Mouse (Mus musculus) adipocyte (in vitro differentiated cells): ENCODE data around the gene Acad11.

Experiments
- DNase-seq: peaks from one replicate; pipeline ENCODE4 v3.0.0-alpha.2; 2016; ENCODE audit warnings: low spot score

Acad11 gene

DNA sequence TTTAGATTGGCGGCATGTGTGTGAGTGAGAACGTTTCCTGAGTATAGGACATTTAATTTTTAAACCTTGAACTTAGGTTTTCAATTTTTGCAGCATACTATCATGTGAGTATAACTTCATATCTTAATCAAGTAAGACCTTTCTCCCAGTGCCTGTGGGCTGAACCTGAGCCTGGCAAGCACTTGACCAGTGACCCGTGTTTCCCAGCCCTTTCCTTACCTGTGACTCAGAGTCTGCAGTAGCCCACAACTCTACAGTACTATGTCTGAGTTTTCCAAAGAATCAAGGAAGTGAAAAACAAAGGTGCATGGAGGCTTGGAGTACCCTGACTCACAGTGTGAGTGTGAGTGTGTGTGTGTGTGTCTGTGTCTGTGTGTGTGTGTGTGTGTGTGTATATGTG, 16.9 kb downstream of the Acad11 start:
- no peak for DNase-seq

DNA sequence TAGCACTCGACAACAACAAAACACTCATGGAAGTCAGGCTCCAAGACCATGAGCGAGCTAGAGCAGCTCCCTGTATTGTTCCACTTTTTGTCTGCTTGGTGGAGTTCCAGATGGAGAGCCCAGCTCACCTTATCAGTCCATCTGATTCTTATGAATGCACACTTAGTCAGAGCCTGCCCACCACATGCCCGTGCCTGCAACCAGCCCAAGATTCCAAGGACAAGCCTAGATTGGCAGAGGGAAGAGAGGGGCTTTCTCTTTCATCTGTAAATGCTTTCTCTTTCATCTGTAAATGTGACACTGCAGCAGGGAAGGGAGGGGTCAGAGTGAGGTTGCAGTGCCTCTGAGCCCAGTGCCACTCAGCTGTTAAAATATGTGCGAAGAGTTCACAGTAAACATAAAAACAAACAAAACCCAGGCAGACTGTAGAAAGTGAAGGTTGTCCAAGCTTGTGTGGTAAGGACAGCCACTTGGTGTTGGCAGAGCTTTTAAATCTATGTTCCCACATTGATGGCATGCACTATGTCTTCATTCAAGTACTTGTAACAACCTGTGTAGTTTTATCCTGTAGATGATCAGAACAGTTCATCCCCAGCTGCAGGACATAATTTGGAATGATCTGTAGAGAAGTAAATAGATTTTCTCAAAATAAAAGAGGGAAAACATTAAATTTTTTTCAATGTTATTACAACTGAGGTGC, 22.7 kb downstream of the Acad11 start:
- no peak for DNase-seq

DNA sequence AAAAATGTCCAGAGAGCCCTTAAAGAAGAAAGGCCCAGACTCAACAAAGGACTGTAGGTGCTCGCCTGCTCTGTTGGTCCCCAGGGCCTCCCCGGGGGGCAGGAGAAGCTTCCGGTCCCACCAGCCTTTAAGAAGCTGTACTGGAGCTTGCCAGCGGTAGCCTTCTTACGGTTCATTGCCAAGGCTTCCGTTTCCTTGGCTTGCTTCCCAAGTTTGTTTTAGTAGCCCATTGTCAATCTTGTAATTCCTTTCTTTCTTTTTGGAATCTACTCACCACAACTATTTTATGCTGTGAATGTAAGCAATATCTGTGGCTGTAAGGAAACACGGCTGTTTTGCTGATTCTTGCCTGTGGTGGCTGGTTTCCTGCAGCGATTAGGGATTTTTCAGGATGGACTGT, 25.4 kb downstream of the Acad11 start:
- DNase-seq, result peak; percentile 47

DNA sequence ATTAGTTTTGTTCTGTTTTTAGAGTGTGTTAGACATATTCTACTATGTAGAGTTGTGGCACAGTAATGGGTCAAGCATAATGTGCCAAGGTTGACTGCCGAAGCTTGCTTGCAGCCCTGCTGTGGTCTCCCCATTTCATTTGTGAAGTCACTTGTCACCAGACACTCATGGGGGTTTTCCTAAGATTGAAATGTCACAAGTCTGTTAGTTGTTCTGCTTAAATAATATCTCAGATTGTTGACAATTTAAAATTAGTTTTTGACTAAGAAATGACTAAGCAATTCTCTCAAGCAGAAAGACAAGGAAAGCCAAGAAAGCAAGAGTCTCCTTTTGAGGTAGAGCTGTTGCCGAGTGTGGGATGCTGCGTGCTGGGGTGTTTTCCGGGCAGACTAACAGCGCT, 29.8 kb downstream of the Acad11 start:
- no peak for DNase-seq

DNA sequence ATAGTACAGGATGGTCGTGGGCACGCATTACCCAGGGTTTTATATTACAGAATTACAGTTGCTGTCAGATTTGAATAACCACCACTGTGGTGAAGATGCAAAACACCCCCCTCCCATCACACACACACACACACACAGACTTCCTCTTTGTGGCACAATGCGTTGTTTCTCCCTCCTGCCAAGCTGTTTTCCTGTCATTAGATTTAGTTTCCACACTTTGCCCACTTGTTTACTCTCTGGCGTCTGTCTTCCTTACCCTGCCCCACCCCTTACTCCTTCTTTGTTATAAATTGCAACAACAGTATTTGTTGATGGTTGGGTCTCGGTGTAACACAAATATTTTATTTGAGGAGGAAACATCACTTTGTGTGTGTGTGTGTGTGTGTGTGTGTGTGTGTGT, 35.1 kb downstream of the Acad11 start:
- DNase-seq, result no peak

DNA sequence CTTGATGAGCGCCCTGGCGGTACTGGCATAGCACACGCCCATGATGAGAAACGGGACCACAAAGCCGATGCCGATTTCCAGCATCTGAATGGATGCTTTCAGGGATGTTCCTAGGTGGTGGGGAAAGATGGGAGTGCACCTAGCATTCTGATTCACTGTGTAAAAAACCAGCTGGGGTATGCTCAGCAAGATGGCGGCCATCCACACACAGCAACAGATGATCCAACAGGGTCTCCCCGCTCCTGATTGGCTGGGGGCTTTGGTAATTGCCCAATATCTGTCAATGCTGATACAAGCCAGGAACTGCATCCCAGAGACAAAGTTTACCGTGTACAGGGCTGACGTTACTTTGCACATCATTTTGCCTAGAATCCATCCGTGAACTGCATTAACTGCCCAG, 35.9 kb downstream of the Acad11 start:
- DNase-seq, result no peak

DNA sequence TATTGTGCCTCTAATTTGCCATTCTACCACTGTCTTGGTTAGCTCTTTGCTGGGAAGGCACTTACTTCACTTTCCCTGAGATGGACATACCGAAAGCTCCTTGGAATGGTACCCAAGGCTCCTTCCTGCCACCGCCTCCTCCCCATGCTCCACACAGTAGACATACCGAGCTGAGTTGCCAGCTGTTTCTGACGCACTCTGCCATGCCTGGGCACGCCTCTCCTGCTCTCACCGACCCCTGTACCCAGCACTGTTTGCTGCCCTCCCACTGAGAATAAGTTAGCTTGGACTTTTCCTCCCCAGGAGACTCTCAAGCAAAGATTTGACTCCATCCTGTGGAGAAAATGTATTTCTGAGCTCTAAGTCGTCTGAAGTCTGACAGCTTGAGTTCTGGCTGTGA, 37.6 kb downstream of the Acad11 start:
- no peak for DNase-seq

DNA sequence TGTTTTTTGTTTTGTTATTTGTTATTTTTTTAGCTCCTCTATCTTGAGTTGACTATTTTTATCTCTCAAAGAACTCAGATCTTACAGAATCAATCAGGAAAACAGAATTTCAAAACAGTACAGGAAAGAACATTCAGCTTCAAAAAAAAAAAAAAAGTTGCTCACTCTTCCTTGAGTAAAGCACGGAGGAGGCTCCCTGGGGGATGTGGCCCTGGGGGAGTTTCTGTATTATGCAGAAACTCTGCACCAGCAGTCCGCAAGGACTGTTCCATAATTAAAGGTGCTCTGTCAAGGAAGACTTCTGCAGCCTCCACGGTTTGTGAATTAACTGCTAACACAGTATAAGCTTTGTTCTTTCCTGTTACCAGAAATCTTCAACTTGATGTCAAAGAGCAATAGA, 38.3 kb downstream of the Acad11 start:
- DNase-seq, result no peak

DNA sequence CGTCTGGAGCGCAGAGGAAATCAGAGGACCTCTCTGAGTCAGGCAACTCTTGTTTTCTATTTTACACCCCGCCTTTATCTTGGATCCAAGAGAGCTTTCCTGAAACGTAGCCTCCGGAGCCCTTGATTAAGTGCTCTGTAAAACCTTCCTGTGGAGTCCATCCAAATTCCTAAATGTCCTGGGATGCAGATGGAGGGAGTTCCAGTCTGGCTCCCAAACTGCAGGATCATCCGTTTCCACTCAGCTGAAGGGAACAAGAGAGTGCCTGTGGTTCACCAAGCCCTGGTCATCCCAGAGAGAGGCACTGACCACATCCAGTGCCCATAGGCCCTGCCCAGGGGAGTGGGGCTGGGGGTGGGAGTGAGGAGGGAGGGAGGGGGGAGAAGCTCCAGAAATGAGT, 39.1 kb downstream of the Acad11 start:
- no peak for DNase-seq

DNA sequence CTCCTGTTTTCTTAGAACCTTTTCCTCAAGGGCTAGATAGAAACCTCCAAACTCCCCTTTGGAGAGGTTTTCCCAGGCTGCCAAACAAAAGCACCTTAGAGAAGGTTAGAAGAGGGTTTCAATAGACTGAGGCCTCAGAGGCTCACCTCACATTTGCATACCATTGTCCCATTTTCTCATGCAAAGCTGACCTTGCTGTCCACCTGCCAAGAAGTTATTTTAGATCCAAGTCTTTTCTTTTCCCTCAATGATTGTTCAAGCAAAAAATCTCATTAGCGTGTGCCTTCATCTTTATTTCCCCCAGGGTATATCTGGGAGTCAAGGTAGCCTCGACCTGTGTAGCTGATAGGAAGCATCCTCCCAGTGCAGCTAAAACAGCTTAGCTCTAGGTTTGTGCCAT, 39.7 kb downstream of the Acad11 start:
- no peak for DNase-seq

DNA sequence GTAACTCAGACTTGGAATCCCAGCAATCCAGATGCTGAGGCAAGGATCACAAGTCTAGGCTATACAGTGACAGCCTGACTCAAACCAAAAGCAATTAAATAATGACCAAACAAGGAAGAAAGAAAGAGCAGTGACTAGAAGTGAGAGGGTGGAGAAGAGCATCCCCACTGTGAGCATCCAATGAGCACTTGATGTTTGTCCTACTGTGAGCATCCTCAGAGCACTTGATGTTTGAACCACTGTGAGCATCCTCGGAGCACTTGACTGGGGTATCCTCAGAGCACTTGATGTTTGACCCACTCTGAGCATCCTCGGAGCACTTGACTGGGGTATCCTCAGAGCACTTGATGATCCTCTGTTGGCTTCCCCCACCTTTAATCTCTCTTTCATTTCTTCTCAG, 41.8 kb downstream of the Acad11 start:
- no peak for DNase-seq

DNA sequence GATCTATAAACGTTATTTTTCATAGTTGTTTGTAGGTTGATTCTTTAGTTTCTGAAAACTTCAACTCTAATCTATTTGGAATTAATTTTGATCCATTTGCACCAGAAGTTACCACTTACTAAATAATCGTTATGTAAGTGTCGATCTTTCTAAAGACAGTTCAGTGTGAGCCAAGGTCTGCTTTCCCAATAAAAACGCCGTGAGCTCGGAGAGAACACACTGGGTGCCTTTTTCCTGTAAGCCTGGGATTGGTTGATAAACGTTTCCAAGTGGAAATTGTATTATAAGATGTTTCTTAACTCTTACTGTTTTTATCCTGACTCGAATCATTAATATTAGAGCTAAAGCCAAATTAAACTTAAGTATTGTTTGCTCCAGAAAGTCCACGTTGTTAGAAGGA, 43.8 kb downstream of the Acad11 start:
- DNase-seq, result no peak

DNA sequence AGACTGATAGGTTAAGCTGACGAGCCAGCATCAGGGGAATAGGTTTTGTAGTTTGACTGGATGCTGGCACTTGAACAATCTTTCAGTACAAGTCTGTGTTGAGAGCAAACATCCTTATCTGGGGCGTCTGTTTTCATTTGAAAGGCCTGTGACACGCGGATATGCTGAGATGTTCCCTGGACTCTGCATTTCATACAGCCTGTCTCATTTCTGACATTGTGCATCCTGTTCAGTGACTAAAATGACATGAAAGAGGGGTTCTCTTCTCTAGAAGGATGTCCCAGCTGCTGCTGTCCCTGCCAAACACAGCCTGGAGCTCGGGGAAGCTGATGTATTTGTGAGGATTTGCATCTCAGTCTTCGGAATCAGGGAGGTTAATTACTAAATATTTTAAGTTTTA, 44.3 kb downstream of the Acad11 start:
- DNase-seq, result no peak

DNA sequence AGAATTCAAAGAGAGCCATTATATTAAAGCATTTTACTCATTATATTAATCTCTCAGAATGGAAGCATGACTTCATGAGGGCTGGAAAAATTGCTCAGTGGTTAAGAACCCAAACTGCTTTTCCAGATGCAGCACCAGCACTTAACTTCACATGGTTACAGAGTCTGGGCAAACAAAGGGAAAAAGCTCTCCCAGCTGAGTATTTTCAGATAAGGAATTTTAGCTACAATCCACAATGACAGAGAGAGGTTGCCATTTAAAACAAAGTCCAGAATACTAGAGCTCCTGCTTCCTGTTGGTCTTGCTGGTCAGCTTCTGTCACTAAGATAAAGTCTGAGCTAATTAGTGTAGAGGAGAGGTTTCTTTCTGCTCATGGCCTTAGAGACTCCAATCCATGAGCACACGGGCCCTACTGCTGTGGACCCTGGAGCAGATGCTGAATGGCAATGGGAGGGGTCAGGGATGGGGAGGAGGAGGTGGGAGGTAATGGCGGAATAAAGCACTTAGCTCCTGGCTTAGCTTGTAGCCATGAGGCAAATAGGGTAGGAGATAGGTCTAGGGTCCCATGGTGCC, 45.5 kb downstream of the Acad11 start:
- DNase-seq, result no peak

DNA sequence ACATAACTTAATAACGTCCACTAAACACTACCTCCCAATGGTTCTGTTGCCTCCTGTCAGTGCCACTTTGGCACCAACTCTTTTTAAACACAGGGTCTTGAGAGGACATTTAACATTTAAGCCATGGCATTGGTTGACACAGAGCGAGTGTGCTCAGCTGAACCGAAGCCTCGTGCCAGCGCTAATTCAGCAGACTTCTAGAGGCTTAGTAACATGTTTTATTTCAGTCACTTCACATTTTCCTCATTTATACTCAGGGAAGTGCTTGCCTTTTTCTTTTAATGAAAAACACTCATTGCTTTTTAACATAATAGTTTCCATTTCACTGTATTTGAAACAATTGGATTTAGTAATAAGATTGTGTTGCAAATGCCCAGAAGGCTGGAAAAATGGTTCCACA, 46.0 kb downstream of the Acad11 start:
- DNase-seq, result no peak

DNA sequence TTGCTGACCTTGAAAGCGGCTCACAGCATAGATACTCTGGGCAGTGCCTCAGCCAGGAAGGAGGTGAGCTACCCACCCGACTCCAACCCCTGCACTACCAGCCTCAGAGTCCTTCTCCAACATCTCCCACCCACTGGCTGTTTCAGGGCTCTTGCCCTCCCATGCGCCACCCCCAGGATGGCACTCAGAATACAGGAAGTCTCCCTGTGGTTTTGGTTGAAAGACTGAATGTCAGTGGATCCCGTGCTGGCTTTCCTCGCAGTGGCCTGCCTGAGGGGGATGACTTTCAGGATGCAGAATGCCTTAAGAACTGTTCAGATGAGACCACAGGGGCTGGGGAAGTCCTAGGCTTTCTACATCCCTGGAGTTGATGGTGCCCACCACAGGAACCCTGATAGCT, 59.9 kb downstream of the Acad11 start:
- DNase-seq, result no peak

DNA sequence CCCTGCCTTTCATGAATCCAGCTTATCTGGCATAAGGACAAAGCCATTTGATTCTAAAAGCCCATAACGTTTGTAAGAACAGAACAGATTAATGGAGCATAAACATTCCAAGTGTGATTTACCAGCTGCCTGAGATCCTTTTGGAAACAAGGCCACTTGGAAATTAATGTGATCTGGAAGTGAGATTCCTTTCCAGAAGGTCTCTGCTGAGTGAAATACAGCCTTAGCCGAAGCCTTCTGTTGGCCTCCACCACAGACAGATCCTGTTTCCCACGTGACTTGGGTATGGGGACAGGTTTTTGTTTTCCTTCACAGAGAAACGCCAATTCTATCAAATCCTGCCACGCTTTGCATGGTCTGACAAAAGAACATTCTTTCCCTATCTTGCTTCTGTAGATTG, 60.4 kb downstream of the Acad11 start:
- no peak for DNase-seq

DNA sequence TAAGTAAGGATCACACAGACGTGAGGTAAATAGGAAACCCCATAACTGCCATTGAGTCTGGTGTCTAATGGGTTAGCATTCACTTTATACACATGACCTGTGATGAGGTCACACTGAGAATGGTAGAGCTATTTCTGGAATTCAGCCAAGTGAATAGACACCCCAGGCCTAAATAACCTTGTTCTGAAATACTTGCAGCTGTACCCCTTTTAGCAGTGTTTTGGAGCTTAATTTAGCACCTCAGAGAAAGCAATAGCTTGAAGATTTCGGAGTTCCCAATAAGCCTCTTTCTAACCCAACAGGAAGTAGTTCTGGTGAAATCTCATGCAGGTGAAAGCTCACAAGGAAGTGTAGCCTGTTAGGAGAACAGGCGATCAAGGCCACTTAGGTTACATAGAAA, 63.7 kb downstream of the Acad11 start, which contains the start of gene Ackr4:
Ackr4 (minus strand) TSS at position 101 of the 400 bp plus-strand sequence.
- DNase-seq, result no peak

DNA sequence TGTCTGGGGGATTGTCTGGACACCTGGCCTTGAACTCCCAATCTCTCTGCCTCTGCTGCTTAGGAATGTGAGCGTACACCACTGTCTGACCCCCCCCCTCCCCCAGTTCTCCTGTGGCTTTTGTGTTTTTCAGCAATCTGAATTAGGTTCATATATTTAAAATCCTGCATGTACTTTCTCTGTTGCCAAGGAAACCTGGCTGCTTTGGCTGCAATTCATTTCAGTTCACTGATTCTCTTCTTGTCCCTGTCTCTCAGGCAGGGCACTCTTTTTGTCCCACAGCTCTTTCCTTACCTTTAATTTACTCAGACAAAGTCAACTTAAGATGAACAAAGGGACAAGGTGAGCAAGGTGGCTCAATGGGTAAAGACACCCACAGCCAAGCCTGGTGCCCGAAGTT, 64.9 kb downstream of the Acad11 start:
- DNase-seq, result no peak

DNA sequence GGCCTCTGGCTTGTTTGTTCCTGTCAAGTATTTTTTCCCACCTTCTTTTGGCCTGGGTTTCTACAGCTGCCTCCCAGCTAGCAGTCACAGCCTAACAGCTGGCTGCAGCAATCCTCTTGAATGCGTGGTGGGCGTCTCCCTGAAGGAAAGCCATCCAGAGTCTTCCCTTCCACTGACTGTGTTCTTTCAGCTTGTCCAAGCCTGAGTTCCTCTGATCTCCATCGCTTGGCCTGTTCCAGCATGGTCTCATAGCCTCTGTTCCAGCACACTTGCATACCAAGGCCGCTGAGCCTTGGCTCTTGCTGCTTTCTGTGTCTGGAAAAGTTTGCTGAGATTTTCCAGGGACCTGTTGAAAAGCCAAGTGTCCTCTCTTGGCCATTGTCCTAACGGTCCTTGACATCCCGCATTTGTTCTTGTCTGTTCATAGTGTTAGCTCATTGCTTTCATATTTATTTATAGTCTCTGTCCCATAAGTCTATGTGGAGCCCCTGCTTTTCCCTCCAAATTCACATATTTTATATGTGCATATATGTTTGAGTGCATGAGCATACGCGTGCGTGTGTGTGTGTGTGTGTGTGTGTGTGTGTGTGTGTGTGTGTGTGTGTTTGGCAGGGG, 67.1 kb downstream of the Acad11 start:
- DNase-seq, result no peak

DNA sequence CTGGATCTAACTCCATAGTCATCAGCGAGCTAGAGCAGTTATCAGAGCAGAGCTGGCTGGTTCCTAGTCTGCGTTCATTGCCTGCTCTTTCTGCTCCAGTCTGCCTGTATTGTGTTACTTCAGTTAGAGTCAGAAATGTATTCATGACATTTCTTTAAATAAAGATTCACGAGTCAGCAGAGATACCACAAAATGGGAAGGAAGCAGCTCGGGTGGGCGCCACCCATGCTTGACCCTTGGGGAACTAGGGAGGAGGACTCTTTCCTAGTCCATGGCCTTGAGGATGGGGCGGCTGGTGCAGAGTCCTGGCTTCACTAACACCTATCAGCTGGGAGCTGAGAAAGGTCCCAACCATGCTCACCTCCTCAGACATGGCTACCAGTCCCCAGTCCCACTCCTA, 77.2 kb downstream of the Acad11 start:
- DNase-seq, result no peak

DNA sequence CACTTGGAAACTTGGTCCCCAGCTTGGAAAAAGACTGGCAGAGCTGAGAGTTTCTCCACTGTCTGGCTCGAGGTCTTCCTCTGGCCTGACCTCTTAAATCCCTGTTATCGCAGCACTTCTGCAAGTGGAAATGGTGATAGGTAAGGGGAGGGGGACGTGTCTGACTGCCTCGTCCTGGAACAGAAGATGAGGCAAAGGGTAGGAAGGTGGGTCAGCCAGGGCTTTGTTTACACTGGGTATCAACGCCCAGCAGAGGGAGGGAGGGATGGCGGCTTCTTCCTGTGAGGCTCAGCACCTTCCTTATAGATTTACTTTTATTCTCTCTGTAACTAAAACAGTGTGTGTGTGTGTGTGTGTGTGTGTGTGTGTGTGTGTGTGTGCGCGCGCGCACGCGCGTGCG, 79.6 kb downstream of the Acad11 start:
- DNase-seq, result no peak

DNA sequence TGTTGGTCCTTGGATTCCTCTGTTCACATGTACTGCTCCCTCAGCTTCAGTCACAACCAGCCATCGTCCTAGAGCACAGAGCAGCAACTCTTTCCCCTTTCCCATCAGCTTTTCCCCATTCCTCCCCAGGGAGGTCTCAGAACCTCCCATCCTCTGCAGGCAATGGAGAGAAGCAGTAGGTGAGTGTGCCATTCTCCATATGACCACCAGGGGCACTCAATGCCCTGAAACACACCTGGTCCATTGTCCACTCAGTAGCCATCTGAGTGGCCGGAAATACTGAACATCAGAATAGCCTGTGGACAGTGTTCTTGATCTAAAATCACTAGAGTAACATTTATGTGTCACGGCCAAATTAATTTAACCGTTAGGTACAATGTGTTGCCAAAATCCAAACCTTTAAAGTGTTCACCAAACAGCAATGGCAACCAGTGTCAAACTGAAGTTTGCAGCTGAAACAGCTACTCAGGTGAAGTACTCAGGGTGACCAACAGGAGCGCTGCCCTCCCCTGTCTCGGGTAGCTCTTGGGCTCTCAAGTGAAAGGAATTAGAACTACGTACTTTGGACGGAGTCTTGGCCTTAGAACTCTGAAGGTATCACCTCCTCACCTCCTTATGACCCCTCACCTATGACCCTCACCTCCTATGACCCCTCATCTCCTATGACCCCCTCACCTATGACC, 81.3 kb downstream of the Acad11 start:
- no peak for DNase-seq
